Mouse (Mus musculus): ENCODE results near the gene Enkur. TPM values are rescaled to one million over a fixed set of nuclear protein-coding genes. Genes with fewer than 3 reads are reported as not detected.
A peak's percentile ranks its signal among the peaks of the same experiment; 100 is the strongest.

Gene Enkur
- total RNA-seq (2012; rRNA removed): 0.31 TPM in 1 of 2 replicates, not detected in the other

GRCm38 (mm10) chr2:21204912-21205830, at the start of gene Enkur, which contains the start of gene Thnsl1:
TSS of gene Enkur (minus strand) at chr2:21205365.
TSS of gene Thnsl1 (plus strand) at chr2:21205724.
- Histone ChIP-seq H3K36me3 (ENCODE audit: control insufficient read depth, insufficient read depth, low read length, poor library complexity, severe bottlenecking) (no peaks in the 10 kb centered on the region), H3K9ac (ENCODE audit: insufficient read depth, low read depth, low read length, poor library complexity, severe bottlenecking) (peak within 1 kb of the TSS; percentile 89), H3K27ac (ENCODE audit: insufficient read depth, low read depth, low read length, poor library complexity, severe bottlenecking) (peak within 1 kb of the TSS; percentile 58; the same call in 1 of the 2 replicates), H3K4me1 (ENCODE audit: control insufficient read depth in 2 of 2, insufficient read depth in 2 of 2, low read length in 2 of 2, poor library complexity in 1 of 2) (0 out of 4 replicates have a peak, but pooled peaks cover 0 to 2% of the 10 kb centered on the region in 2 experiments), H3K9me3 (ENCODE audit: control insufficient read depth, insufficient read depth, low read depth, low read length) (no peaks in the 10 kb centered on the region), H3K4me3 (ENCODE audit: insufficient read depth in 1 of 2, low read depth in 1 of 2, low read length in 2 of 2, poor library complexity in 1 of 2, severe bottlenecking in 1 of 2) (peak within 1 kb of the TSS; percentile 77 to 80)
- DNase-seq (ENCODE audit: low read depth, low spot score): peak; percentile 98
- TF ChIP-seq MAFK (IDR thresholded peaks at IDR 0.05; ENCODE audit: insufficient read depth, low read depth, low read length): no peak
- TF ChIP-seq HCFC1 (IDR thresholded peaks at IDR 0.05; ENCODE audit: borderline replicate concordance, insufficient read depth, low read length): no peak
- no peak for TF ChIP-seq CHD2 (IDR thresholded peaks at IDR 0.05; ENCODE audit: low read depth, low read length)
- TF ChIP-seq ZNF384 (IDR thresholded peaks at IDR 0.05; ENCODE audit: low read depth, low read length): no peak
- TF ChIP-seq ZC3H11A (IDR thresholded peaks at IDR 0.05; ENCODE audit: borderline replicate concordance, low read depth, low read length): no peak
- in situ Hi-C loops (cut with MboI; ENCODE audit: low sequenced_read_pairs in 2 of 2, unreplicated experiment in 2 of 2): no loop called here

GRCm38 (mm10) chr2:21254308-21254707, 49.1 kb upstream of the Enkur start:
- H3K9ac ChIP-seq (ENCODE audit: insufficient read depth, low read depth, low read length, poor library complexity, severe bottlenecking): no peak overlapping the region
- DNase-seq (ENCODE audit: low read depth, low spot score): no peak
- H3K9me3 ChIP-seq (ENCODE audit: control insufficient read depth, insufficient read depth, low read depth, low read length): no peaks in the 10 kb centered on the region
- H3K4me3 ChIP-seq (ENCODE audit: insufficient read depth in 1 of 2, low read depth in 1 of 2, low read length in 2 of 2, poor library complexity in 1 of 2, severe bottlenecking in 1 of 2): no peak overlapping the region
- no peaks in the 10 kb centered on the region for H3K36me3 ChIP-seq (ENCODE audit: control insufficient read depth, insufficient read depth, low read length, poor library complexity, severe bottlenecking)
- H3K27ac ChIP-seq (ENCODE audit: insufficient read depth, low read depth, low read length, poor library complexity, severe bottlenecking): no peak overlapping the region
- no peaks in the 10 kb centered on the region for H3K4me1 ChIP-seq (ENCODE audit: control insufficient read depth in 2 of 2, insufficient read depth in 2 of 2, low read length in 2 of 2, poor library complexity in 1 of 2)
- no peak for TF ChIP-seq HCFC1 (IDR thresholded peaks at IDR 0.05; ENCODE audit: borderline replicate concordance, insufficient read depth, low read length)
- no peak for TF ChIP-seq MAFK (IDR thresholded peaks at IDR 0.05; ENCODE audit: insufficient read depth, low read depth, low read length)
- TF ChIP-seq ZNF384 (IDR thresholded peaks at IDR 0.05; ENCODE audit: low read depth, low read length): no peak
- TF ChIP-seq ZC3H11A (IDR thresholded peaks at IDR 0.05; ENCODE audit: borderline replicate concordance, low read depth, low read length): no peak
- no peak for TF ChIP-seq CHD2 (IDR thresholded peaks at IDR 0.05; ENCODE audit: low read depth, low read length)
- in situ Hi-C loops (cut with MboI; ENCODE audit: low sequenced_read_pairs in 2 of 2, unreplicated experiment in 2 of 2): no loop called here

GRCm38 (mm10) chr2:21253644-21254043, 48.5 kb upstream of the Enkur start:
- TF ChIP-seq HCFC1 (IDR thresholded peaks at IDR 0.05; ENCODE audit: borderline replicate concordance, insufficient read depth, low read length): no peak
- no peak for TF ChIP-seq ZNF384 (IDR thresholded peaks at IDR 0.05; ENCODE audit: low read depth, low read length)
- TF ChIP-seq ZC3H11A (IDR thresholded peaks at IDR 0.05; ENCODE audit: borderline replicate concordance, low read depth, low read length): no peak
- TF ChIP-seq CHD2 (IDR thresholded peaks at IDR 0.05; ENCODE audit: low read depth, low read length): no peak
- no peak for TF ChIP-seq MAFK (IDR thresholded peaks at IDR 0.05; ENCODE audit: insufficient read depth, low read depth, low read length)
- DNase-seq (ENCODE audit: low read depth, low spot score): no peak
- Histone ChIP-seq H3K27ac (ENCODE audit: insufficient read depth, low read depth, low read length, poor library complexity, severe bottlenecking) (no peak overlapping the region), H3K4me3 (ENCODE audit: insufficient read depth in 1 of 2, low read depth in 1 of 2, low read length in 2 of 2, poor library complexity in 1 of 2, severe bottlenecking in 1 of 2) (no peak overlapping the region), H3K9me3 (ENCODE audit: control insufficient read depth, insufficient read depth, low read depth, low read length) (no peaks in the 10 kb centered on the region), H3K9ac (ENCODE audit: insufficient read depth, low read depth, low read length, poor library complexity, severe bottlenecking) (no peak overlapping the region), H3K4me1 (ENCODE audit: control insufficient read depth in 2 of 2, insufficient read depth in 2 of 2, low read length in 2 of 2, poor library complexity in 1 of 2) (no peaks in the 10 kb centered on the region), H3K36me3 (ENCODE audit: control insufficient read depth, insufficient read depth, low read length, poor library complexity, severe bottlenecking) (no peaks in the 10 kb centered on the region)
- in situ Hi-C loops (cut with MboI; ENCODE audit: low sequenced_read_pairs in 2 of 2, unreplicated experiment in 2 of 2): no loop called here

DNA sequence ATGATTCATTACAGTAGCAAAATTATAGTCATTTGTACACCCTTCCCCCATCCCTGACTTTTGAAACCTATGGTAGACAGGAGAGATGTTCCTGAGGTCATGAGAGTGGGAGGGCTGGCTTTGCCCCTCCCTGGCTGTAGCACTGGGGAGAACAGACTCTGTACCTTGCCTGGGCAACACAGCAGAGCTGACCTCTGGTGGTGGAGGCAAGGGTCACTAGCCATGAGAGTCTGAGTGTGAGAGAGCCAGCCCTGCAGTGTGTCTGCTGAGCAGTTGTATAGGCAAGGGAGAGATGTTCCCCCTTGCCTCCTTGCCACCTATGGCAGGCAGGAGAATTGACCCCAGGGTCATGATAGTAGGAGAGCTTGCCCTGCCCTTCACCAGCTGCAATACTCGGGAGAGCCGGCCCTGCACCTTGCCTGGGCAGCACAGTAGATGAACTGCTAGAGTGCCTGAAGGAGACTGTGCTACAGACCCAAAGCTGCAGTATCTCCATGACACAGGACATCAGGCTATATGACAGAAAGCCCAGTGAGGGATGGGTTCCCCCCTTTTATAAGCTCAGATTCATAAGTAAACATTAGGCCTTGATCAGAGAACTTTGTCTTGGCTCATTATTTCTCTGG, 40.4 kb upstream of the Enkur start:
- no peaks in the 10 kb centered on the region for H3K36me3 ChIP-seq (ENCODE audit: control insufficient read depth, insufficient read depth, low read length, poor library complexity, severe bottlenecking)
- no peak for DNase-seq (ENCODE audit: low read depth, low spot score)
- no peaks in the 10 kb centered on the region for H3K4me1 ChIP-seq (ENCODE audit: control insufficient read depth in 2 of 2, insufficient read depth in 2 of 2, low read length in 2 of 2, poor library complexity in 1 of 2)
- in situ Hi-C loops (cut with MboI; ENCODE audit: low sequenced_read_pairs in 2 of 2, unreplicated experiment in 2 of 2): no loop called here
- no peak overlapping the region for H3K4me3 ChIP-seq (ENCODE audit: insufficient read depth in 1 of 2, low read depth in 1 of 2, low read length in 2 of 2, poor library complexity in 1 of 2, severe bottlenecking in 1 of 2)
- no peak for TF ChIP-seq HCFC1 (IDR thresholded peaks at IDR 0.05; ENCODE audit: borderline replicate concordance, insufficient read depth, low read length)
- no peak for TF ChIP-seq MAFK (IDR thresholded peaks at IDR 0.05; ENCODE audit: insufficient read depth, low read depth, low read length)
- TF ChIP-seq ZNF384 (IDR thresholded peaks at IDR 0.05; ENCODE audit: low read depth, low read length): no peak
- peak overlapping the region; percentile 31; the same call in 1 of the 2 replicates for H3K27ac ChIP-seq (ENCODE audit: insufficient read depth, low read depth, low read length, poor library complexity, severe bottlenecking)
- H3K9ac ChIP-seq (ENCODE audit: insufficient read depth, low read depth, low read length, poor library complexity, severe bottlenecking): no peak overlapping the region
- no peaks in the 10 kb centered on the region for H3K9me3 ChIP-seq (ENCODE audit: control insufficient read depth, insufficient read depth, low read depth, low read length)

Measured in ES-E14 (cell line).